In genomic region chr3:27593485-27594138, GRCm38 (mm10) we compare ENCODE assay signal across 18 mouse cellular contexts.
DNase-seq lines count a peak whose midpoint lies in the region; ATAC-seq and TF ChIP-seq lines count a peak whose summit lies in the region.
"Had no signal": no experiment of that assay in that cellular context is flagged by ENCODE, and none has a peak within 500 bp of the region (broad histone marks: within the 10 kb centered on the region; RNA-seq: fewer than 3 reads in every experiment).

No protein-coding gene starts in this region.

- H3K4me3 ChIP-seq in forebrain, embryonic 15.5 days: no peak overlapping the region
- H3K4me3 ChIP-seq in forebrain, embryonic 12.5 days (replicated peaks): no peak overlapping the region
- no peak overlapping the region for H3K4me3 ChIP-seq in limb, embryonic 14.5 days (replicated peaks; ENCODE audit: low read length)
- no peak overlapping the region for H3K4me3 ChIP-seq in gastrocnemius, adult 2 months
- H3K4me3 ChIP-seq: heart, embryonic 12.5 days; liver, embryonic 12.5 days; neural tube, embryonic 12.5 days had no signal

- no peak overlapping the region for H3K9ac ChIP-seq in forebrain, embryonic 15.5 days (replicated peaks)
- H3K9ac ChIP-seq in forebrain, embryonic 12.5 days: no peak overlapping the region
- no peak overlapping the region for H3K9ac ChIP-seq in limb, embryonic 14.5 days (ENCODE audit: low read depth, low read length, severe bottlenecking)
- H3K9ac ChIP-seq: heart, embryonic 12.5 days; liver, embryonic 12.5 days; lung, embryonic 14.5 days; neural tube, embryonic 12.5 days had no signal

- intact Hi-C loops in left cerebral cortex, postnatal 14 days (cut with DNase I): loop anchor here (10.0 kb wide), 1 partner anchor 101 kb away; no protein-coding TSS in a partner anchor
- intact Hi-C loops in left cerebral cortex, postnatal 10 days (cut with DNase I): no loop called here
- intact Hi-C loops in gastrocnemius, adult 2 months (cut with DNase I): no loop called here

- peak; percentile 27 to 46 for DNase-seq in left cerebral cortex, postnatal 14 days (ENCODE audit: low spot score in 2 of 2)
- no peak for DNase-seq in left cerebral cortex, postnatal 10 days (ENCODE audit: extremely low spot score in 1 of 2, low spot score in 2 of 2)
- peak; percentile 45 for DNase-seq in brain, embryonic 18.5 days (ENCODE audit: low read depth, low spot score)
- DNase-seq in limb, embryonic 14.5 days (ENCODE audit: low spot score): no peak
- no peak for DNase-seq in gastrocnemius, adult 2 months
- DNase-seq: cerebellum, adult 11 months; heart, postnatal 4 days; lung, embryonic 14.5 days; lung, postnatal 4 days; thymus, postnatal 25 days had no signal

- H3K9me3 ChIP-seq in forebrain, embryonic 15.5 days: no peaks in the 10 kb centered on the region
- H3K9me3 ChIP-seq in forebrain, embryonic 12.5 days: no peaks in the 10 kb centered on the region
- no peaks in the 10 kb centered on the region for H3K9me3 ChIP-seq in limb, embryonic 14.5 days (ENCODE audit: control insufficient read depth, low read length)
- H3K9me3 ChIP-seq: heart, embryonic 12.5 days; liver, embryonic 12.5 days; neural tube, embryonic 12.5 days had no signal

- H3K4me1 ChIP-seq in forebrain, embryonic 15.5 days: peaks cover 9% of the 10 kb centered on the region
- no peaks in the 10 kb centered on the region for H3K4me1 ChIP-seq in forebrain, embryonic 12.5 days
- H3K4me1 ChIP-seq in limb, embryonic 14.5 days (ENCODE audit: control insufficient read depth, insufficient read depth, low read length): peaks cover 13% of the 10 kb centered on the region; the same call in 1 of the 2 replicates
- H3K4me1 ChIP-seq: liver, embryonic 12.5 days; neural tube, embryonic 12.5 days had no signal

- peak overlapping the region; percentile 58 for H3K27ac ChIP-seq in forebrain, embryonic 15.5 days (replicated peaks)
- H3K27ac ChIP-seq in forebrain, embryonic 12.5 days: no peak overlapping the region
- peak overlapping the region; percentile 77 for H3K27ac ChIP-seq in limb, embryonic 14.5 days (replicated peaks; ENCODE audit: low read depth, low read length)
- no peak overlapping the region for H3K27ac ChIP-seq in gastrocnemius, adult 2 months
- H3K27ac ChIP-seq: hindbrain, postnatal 0 days; liver, embryonic 12.5 days; neural tube, embryonic 12.5 days had no signal

- peak; percentile 15; the same call in 1 of the 2 replicates for ATAC-seq in forebrain, embryonic 15.5 days (replicated peaks)
- ATAC-seq in forebrain, embryonic 12.5 days (ENCODE audit: low FRiP score): no peak
- no peak for ATAC-seq in limb, embryonic 14.5 days (ENCODE audit: low FRiP score, low read depth)
- ATAC-seq: hindbrain, postnatal 0 days; liver, embryonic 12.5 days had no signal

- no peaks in the 10 kb centered on the region for H3K27me3 ChIP-seq in forebrain, embryonic 15.5 days
- H3K27me3 ChIP-seq in forebrain, embryonic 12.5 days: no peaks in the 10 kb centered on the region
- no peaks in the 10 kb centered on the region for H3K27me3 ChIP-seq in limb, embryonic 14.5 days (ENCODE audit: control insufficient read depth, insufficient read depth, low read length)
- H3K27me3 ChIP-seq: CH12.LX; heart, embryonic 12.5 days; liver, embryonic 12.5 days; neural tube, embryonic 12.5 days had no signal

- no peak overlapping the region for H3K4me2 ChIP-seq in forebrain, embryonic 15.5 days (replicated peaks)
- H3K4me2 ChIP-seq in forebrain, embryonic 12.5 days: no peak overlapping the region
- no peak overlapping the region for H3K4me2 ChIP-seq in limb, embryonic 14.5 days (replicated peaks; ENCODE audit: low read depth, low read length, severe bottlenecking)
- H3K4me2 ChIP-seq: heart, embryonic 12.5 days; liver, embryonic 12.5 days; lung, embryonic 14.5 days; midbrain, embryonic 11.5 days; neural tube, embryonic 12.5 days had no signal

- TF ChIP-seq CTCF in gastrocnemius, adult 2 months (IDR thresholded peaks at IDR 0.05): no peak

- no peaks in the 10 kb centered on the region for H3K36me3 ChIP-seq in forebrain, embryonic 15.5 days
- no peaks in the 10 kb centered on the region for H3K36me3 ChIP-seq in forebrain, embryonic 12.5 days (replicated peaks)
- H3K36me3 ChIP-seq in limb, embryonic 14.5 days (ENCODE audit: control insufficient read depth, insufficient read depth, low read length): peaks cover 3% of the 10 kb centered on the region; the same call in 1 of the 2 replicates
- H3K36me3 ChIP-seq: liver, embryonic 12.5 days; neural tube, embryonic 12.5 days had no signal

- no peak for TF ChIP-seq POLR2A in limb, embryonic 14.5 days (IDR thresholded peaks at IDR 0.05; ENCODE audit: borderline replicate concordance, extremely low read depth, insufficient read depth, insufficient read length)

- 66% methylated on average over 7 of the region's 7 CpGs for WGBS in forebrain, embryonic 15.5 days
- 93% methylated on average over 7 of the region's 7 CpGs for WGBS in forebrain, embryonic 12.5 days
- WGBS in limb, embryonic 14.5 days: 79% methylated on average over 7 of the region's 7 CpGs

Comparison
In these comparisons a context has a peak if more than half of its experiments do, and no peak if none do; other contexts are left out.
1. H3K27ac ChIP-seq: peak in forebrain, embryonic 15.5 days (single experiment) and limb, embryonic 14.5 days (single experiment); none in forebrain, embryonic 12.5 days (single experiment) and gastrocnemius, adult 2 months (single experiment).
2. DNase-seq: peak in left cerebral cortex, postnatal 14 days (2 of 2) and brain, embryonic 18.5 days (single experiment); none in left cerebral cortex, postnatal 10 days (0 of 2), limb, embryonic 14.5 days (single experiment) and gastrocnemius, adult 2 months (single experiment).